Mouse (Mus musculus): ENCODE measurements around the gene Adamts6. TPM values are rescaled to one million over a fixed set of nuclear protein-coding genes. Genes with fewer than 3 reads are reported as not detected.

The Adamts6 gene
- polyA plus RNA-seq, 1 experiment from 2014 or later, result 3.7 TPM

GRCm38 (mm10) chr13:104542123-104542758, 254.6 kb downstream of the Adamts6 start:
- H3K27ac ChIP-seq (replicated peaks), result no peak overlapping the region; the same call in 1 of the 2 replicates
- H3K9ac ChIP-seq, result no peak overlapping the region
- H3K9me3 ChIP-seq, result 0 out of 2 replicates have a peak, but pooled peaks cover 2% of the 10 kb centered on the region
- H3K4me3 ChIP-seq, result no peak overlapping the region
- ATAC-seq (ENCODE audit: extremely low read depth, insufficient number of reproducible peaks, low FRiP score, low TSS enrichment), result no peak
- H3K36me3 ChIP-seq, result no peaks in the 10 kb centered on the region
- H3K4me1 ChIP-seq, result peaks cover 18% of the 10 kb centered on the region; the same call in 1 of the 2 replicates
- 73% methylated on average over 10 of the region's 10 CpGs for WGBS
- no peak overlapping the region for H3K4me2 ChIP-seq
- H3K27me3 ChIP-seq (replicated peaks), result no peaks in the 10 kb centered on the region

GRCm38 (mm10) chr13:104542759-104543141, 255.1 kb downstream of the Adamts6 start:
- WGBS, result 65% methylated on average over 4 of the region's 4 CpGs
- ATAC-seq (ENCODE audit: extremely low read depth, insufficient number of reproducible peaks, low FRiP score, low TSS enrichment), result no peak
- Histone ChIP-seq H3K4me3 (no peak overlapping the region), H3K36me3 (no peaks in the 10 kb centered on the region), H3K4me2 (no peak overlapping the region), H3K4me1 (peaks cover 18% of the 10 kb centered on the region; the same call in 1 of the 2 replicates), H3K27me3 (replicated peaks) (no peaks in the 10 kb centered on the region), H3K27ac (replicated peaks) (no peak overlapping the region), H3K9ac (no peak overlapping the region), H3K9me3 (0 out of 2 replicates have a peak, but pooled peaks cover 2% of the 10 kb centered on the region)

Other genes with a start within 250 kb of the Adamts6 start
- gene Nln, start 178.2 kb upstream of the Adamts6 start, polyA plus RNA-seq (2015; fragmentation: Nextera tagmentation; extraction: Ambion mirVana), result 19.5 and 19.8 TPM in 2 replicates
- gene Sgtb, start 178.1 kb upstream of the Adamts6 start, polyA plus RNA-seq (2015; fragmentation: Nextera tagmentation; extraction: Ambion mirVana), result 2.2 and 2.8 TPM in 2 replicates
- 41.9 and 45.7 TPM in 2 replicates for gene Trappc13, start 109.4 kb upstream of the Adamts6 start, polyA plus RNA-seq (2015; fragmentation: Nextera tagmentation; extraction: Ambion mirVana)
- 13.6 and 14.5 TPM in 2 replicates for gene Trim23, start 109.0 kb upstream of the Adamts6 start, polyA plus RNA-seq (2015; fragmentation: Nextera tagmentation; extraction: Ambion mirVana)
- gene Cenpk, start 59.2 kb upstream of the Adamts6 start, polyA plus RNA-seq (2015; fragmentation: Nextera tagmentation; extraction: Ambion mirVana), result 49.5 and 53.6 TPM in 2 replicates
- gene Ppwd1, start 59.0 kb upstream of the Adamts6 start, polyA plus RNA-seq (2015; fragmentation: Nextera tagmentation; extraction: Ambion mirVana), result 8.1 TPM in 2 replicates

Measured in heart, embryonic 13.5 days (tissue).